Mouse (Mus musculus): Measurements from ENCODE around the gene Bbof1. TPM values are rescaled to one million over a fixed set of nuclear protein-coding genes. Genes with fewer than 3 reads are reported as not detected.

Gene Bbof1
- total and polyA plus RNA-seq, 2 experiments from 2014 or later, result 2.2 to 2.3 TPM

GRCm38 (mm10) chr12:84390336-84390735 lies 18.5 kb upstream of the Bbof1 start:
- Histone ChIP-seq H3K4me2 (ENCODE audit: low read depth, low read length) (no peak overlapping the region), H3K36me3 (ENCODE audit: insufficient read depth, low read length) (0 out of 2 replicates have a peak, but pooled peaks cover 7% of the 10 kb centered on the region), H3K27me3 (ENCODE audit: insufficient read depth, low read length) (no peaks in the 10 kb centered on the region), H3K4me1 (ENCODE audit: insufficient read depth, low read length) (no peaks in the 10 kb centered on the region), H3K9me3 (ENCODE audit: low read length) (no peaks in the 10 kb centered on the region), H3K4me3 (ENCODE audit: low read length) (no peak overlapping the region), H3K27ac (no peak overlapping the region), H3K9ac (replicated peaks; ENCODE audit: low read length) (no peak overlapping the region)
- TF ChIP-seq CTCF (IDR thresholded peaks at IDR 0.05; ENCODE audit: low read depth), result no peak
- DNase-seq (ENCODE audit: low spot score) (no peak), ATAC-seq (no peak)
- 88% methylated on average over 6 of the region's 6 CpGs for WGBS

DNA sequence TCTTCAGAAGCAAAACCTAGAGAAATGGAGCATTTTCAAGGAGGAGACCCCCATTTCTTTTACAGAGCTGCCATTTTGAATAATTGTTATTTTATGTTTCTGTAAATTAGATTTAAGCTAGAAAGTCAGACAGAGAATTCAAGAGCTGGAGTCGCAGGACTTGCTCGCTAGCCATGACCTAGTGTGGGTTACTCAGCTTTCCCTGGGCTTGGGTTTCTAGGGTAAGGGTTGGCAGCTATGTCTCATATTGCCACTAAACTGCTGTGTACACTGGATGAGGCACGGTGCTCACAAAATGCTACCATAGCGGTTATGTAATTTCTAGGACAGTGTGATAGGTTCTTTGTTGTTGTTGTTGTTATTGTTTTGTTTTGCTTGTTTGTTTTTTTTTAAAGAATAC lies 16.2 kb upstream of the Bbof1 start:
- H3K27ac ChIP-seq, result no peak overlapping the region
- H3K27me3 ChIP-seq (ENCODE audit: insufficient read depth, low read length), result no peaks in the 10 kb centered on the region
- H3K4me1 ChIP-seq (ENCODE audit: insufficient read depth, low read length), result no peaks in the 10 kb centered on the region
- no peak for TF ChIP-seq CTCF (IDR thresholded peaks at IDR 0.05; ENCODE audit: low read depth)
- 0 out of 2 replicates have a peak, but pooled peaks cover 4% of the 10 kb centered on the region for H3K36me3 ChIP-seq (ENCODE audit: insufficient read depth, low read length)
- WGBS, result 95% methylated on average over 4 of the region's 4 CpGs
- no peak overlapping the region for H3K4me3 ChIP-seq (ENCODE audit: low read length)
- ATAC-seq, result no peak
- no peak overlapping the region for H3K4me2 ChIP-seq (ENCODE audit: low read depth, low read length)
- DNase-seq (ENCODE audit: low spot score), result no peak
- H3K9ac ChIP-seq (replicated peaks; ENCODE audit: low read length), result no peak overlapping the region
- H3K9me3 ChIP-seq (ENCODE audit: low read length), result no peaks in the 10 kb centered on the region

- no peak overlapping the region for H3K4me2 ChIP-seq (ENCODE audit: low read depth, low read length)
- no peaks in the 10 kb centered on the region for H3K36me3 ChIP-seq (ENCODE audit: insufficient read depth, low read length)
- H3K9ac ChIP-seq (replicated peaks; ENCODE audit: low read length), result no peak overlapping the region
- H3K4me3 ChIP-seq (ENCODE audit: low read length), result no peak overlapping the region
- TF ChIP-seq CTCF (IDR thresholded peaks at IDR 0.05; ENCODE audit: low read depth), result no peak
- no peak overlapping the region for H3K27ac ChIP-seq
- ATAC-seq, result no peak
- DNase-seq (ENCODE audit: low spot score), result no peak
- H3K4me1 ChIP-seq (ENCODE audit: insufficient read depth, low read length), result no peaks in the 10 kb centered on the region
- H3K27me3 ChIP-seq (ENCODE audit: insufficient read depth, low read length), result no peaks in the 10 kb centered on the region
- 92% methylated on average over 5 of the region's 5 CpGs for WGBS
- no peaks in the 10 kb centered on the region for H3K9me3 ChIP-seq (ENCODE audit: low read length)
These were observed 15.0 kb upstream of the Bbof1 start for GRCm38 (mm10) chr12:84393847-84394246.

- Histone ChIP-seq H3K4me2 (ENCODE audit: low read depth, low read length) (no peak overlapping the region), H3K9me3 (ENCODE audit: low read length) (no peaks in the 10 kb centered on the region), H3K4me1 (ENCODE audit: insufficient read depth, low read length) (no peaks in the 10 kb centered on the region), H3K27me3 (ENCODE audit: insufficient read depth, low read length) (no peaks in the 10 kb centered on the region), H3K4me3 (ENCODE audit: low read length) (no peak overlapping the region), H3K36me3 (ENCODE audit: insufficient read depth, low read length) (no peaks in the 10 kb centered on the region), H3K9ac (replicated peaks; ENCODE audit: low read length) (no peak overlapping the region), H3K27ac (no peak overlapping the region)
- no peak for TF ChIP-seq CTCF (IDR thresholded peaks at IDR 0.05; ENCODE audit: low read depth)
- DNase-seq (ENCODE audit: low spot score), result no peak
- 89% methylated on average over 14 of the region's 14 CpGs for WGBS
- ATAC-seq, result no peak
These were observed 11.8 kb upstream of the Bbof1 start for GRCm38 (mm10) chr12:84396947-84397679.

DNA sequence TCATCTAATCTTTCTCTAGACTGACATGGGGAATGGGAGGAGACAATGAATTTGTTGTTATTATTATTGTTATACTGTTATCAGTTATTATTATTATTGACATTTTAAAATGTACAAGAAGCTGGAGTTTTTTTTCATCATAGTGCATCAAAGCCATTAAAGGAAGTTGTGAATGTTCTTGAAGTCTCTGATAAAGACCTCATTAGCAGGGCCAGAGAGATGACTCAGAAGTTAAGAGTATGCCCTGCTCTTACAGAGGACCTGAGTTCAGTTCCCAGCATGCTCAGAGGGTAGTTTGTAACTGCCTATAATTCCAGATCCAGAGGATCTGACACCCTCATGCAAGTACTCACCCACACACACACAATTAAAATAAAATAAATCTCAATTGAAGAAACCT lies 11.2 kb upstream of the Bbof1 start:
- Histone ChIP-seq H3K4me1 (ENCODE audit: insufficient read depth, low read length) (no peaks in the 10 kb centered on the region), H3K4me2 (ENCODE audit: low read depth, low read length) (no peak overlapping the region), H3K9me3 (ENCODE audit: low read length) (no peaks in the 10 kb centered on the region), H3K36me3 (ENCODE audit: insufficient read depth, low read length) (no peaks in the 10 kb centered on the region), H3K27ac (no peak overlapping the region), H3K27me3 (ENCODE audit: insufficient read depth, low read length) (no peaks in the 10 kb centered on the region), H3K4me3 (ENCODE audit: low read length) (no peak overlapping the region), H3K9ac (replicated peaks; ENCODE audit: low read length) (no peak overlapping the region)
- DNase-seq (ENCODE audit: low spot score), result no peak
- ATAC-seq, result no peak
- no peak for TF ChIP-seq CTCF (IDR thresholded peaks at IDR 0.05; ENCODE audit: low read depth)

DNA sequence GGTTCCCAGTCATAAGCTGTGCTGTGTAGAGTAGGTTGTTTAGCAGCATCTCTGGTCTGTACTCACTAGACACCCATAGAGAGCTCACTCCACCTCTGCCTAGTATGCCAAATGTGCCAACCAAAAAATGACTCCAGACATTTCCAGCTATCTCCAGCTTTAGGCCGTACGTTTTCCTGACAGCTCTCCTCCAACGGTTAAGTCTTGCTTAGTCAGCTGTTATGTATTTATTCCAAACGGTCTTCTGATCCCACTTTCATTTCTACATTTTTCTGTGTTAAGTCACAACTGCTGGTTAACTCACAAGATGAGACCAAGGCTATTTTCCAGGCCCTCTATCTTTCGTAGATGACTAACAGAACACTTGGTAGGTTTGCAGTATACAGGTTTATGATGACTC lies 10.2 kb upstream of the Bbof1 start:
- Histone ChIP-seq H3K36me3 (ENCODE audit: insufficient read depth, low read length) (no peaks in the 10 kb centered on the region), H3K4me2 (ENCODE audit: low read depth, low read length) (no peak overlapping the region), H3K27me3 (ENCODE audit: insufficient read depth, low read length) (no peaks in the 10 kb centered on the region), H3K4me3 (ENCODE audit: low read length) (no peak overlapping the region), H3K9ac (replicated peaks; ENCODE audit: low read length) (no peak overlapping the region), H3K9me3 (ENCODE audit: low read length) (no peaks in the 10 kb centered on the region), H3K4me1 (ENCODE audit: insufficient read depth, low read length) (no peaks in the 10 kb centered on the region), H3K27ac (no peak overlapping the region)
- DNase-seq (ENCODE audit: low spot score) (no peak), ATAC-seq (no peak)
- WGBS, result 85% methylated on average over 5 of the region's 5 CpGs
- no peak for TF ChIP-seq CTCF (IDR thresholded peaks at IDR 0.05; ENCODE audit: low read depth)

DNA sequence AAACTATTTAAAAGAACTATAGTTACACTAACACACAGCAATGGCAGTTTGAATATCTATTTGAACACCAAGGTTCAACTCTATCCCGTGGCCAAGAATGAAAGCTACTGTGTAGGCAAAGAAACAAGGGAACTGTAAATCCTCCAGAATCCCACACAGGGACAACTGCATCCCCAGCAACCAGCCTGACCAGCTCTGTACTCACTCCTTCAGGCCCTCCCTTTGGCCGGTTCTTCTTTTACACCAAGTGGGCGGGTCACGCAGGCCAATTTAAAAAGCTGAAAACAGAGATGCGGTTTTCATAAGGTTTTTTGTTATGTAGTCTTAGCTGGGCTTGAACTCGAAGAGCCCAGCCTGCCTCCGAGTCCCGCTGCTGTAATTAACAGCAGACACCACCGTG lies 9.7 kb upstream of the Bbof1 start:
- no peak for TF ChIP-seq CTCF (IDR thresholded peaks at IDR 0.05; ENCODE audit: low read depth)
- Histone ChIP-seq H3K36me3 (ENCODE audit: insufficient read depth, low read length) (no peaks in the 10 kb centered on the region), H3K4me1 (ENCODE audit: insufficient read depth, low read length) (no peaks in the 10 kb centered on the region), H3K9ac (replicated peaks; ENCODE audit: low read length) (no peak overlapping the region), H3K4me3 (ENCODE audit: low read length) (no peak overlapping the region), H3K27me3 (ENCODE audit: insufficient read depth, low read length) (no peaks in the 10 kb centered on the region), H3K4me2 (ENCODE audit: low read depth, low read length) (no peak overlapping the region), H3K27ac (no peak overlapping the region), H3K9me3 (ENCODE audit: low read length) (no peaks in the 10 kb centered on the region)
- 83% methylated on average over 9 of the region's 9 CpGs for WGBS
- DNase-seq (ENCODE audit: low spot score) (no peak), ATAC-seq (no peak)
